Mouse (Mus musculus): ENCODE measurements around the gene Hs6st3.

The Hs6st3 gene

GRCm38 (mm10) chr14:119667421-119667820, 529.3 kb downstream of the Hs6st3 start:
- no peak for DNase-seq

- DNase-seq, result no peak
Observed at GRCm38 (mm10) chr14:119670836-119671587, 532.9 kb downstream of the Hs6st3 start.

- no peak for DNase-seq
Observed at GRCm38 (mm10) chr14:119678574-119678973, 540.4 kb downstream of the Hs6st3 start.

GRCm38 (mm10) chr14:119680052-119680451, 541.9 kb downstream of the Hs6st3 start:
- DNase-seq, result no peak

GRCm38 (mm10) chr14:119687885-119688284, 549.7 kb downstream of the Hs6st3 start:
- no peak for DNase-seq

GRCm38 (mm10) chr14:119699982-119700381, 561.8 kb downstream of the Hs6st3 start:
- no peak for DNase-seq

GRCm38 (mm10) chr14:119714712-119715111, 576.6 kb downstream of the Hs6st3 start:
- no peak for DNase-seq

- DNase-seq, result no peak
Observed at GRCm38 (mm10) chr14:119717323-119717722, 579.2 kb downstream of the Hs6st3 start.

- DNase-seq, result no peak
Observed at GRCm38 (mm10) chr14:119725102-119725501, 587.0 kb downstream of the Hs6st3 start.

GRCm38 (mm10) chr14:119731436-119732080, 593.4 kb downstream of the Hs6st3 start:
- no peak for DNase-seq

GRCm38 (mm10) chr14:119732219-119732618, 594.1 kb downstream of the Hs6st3 start:
- no peak for DNase-seq

GRCm38 (mm10) chr14:119737408-119737961, 599.3 kb downstream of the Hs6st3 start:
- no peak for DNase-seq

- no peak for DNase-seq
Observed at GRCm38 (mm10) chr14:119741791-119742190, 603.6 kb downstream of the Hs6st3 start.

GRCm38 (mm10) chr14:119761376-119761775, 623.2 kb downstream of the Hs6st3 start:
- DNase-seq, result no peak

GRCm38 (mm10) chr14:119772040-119772439, 633.9 kb downstream of the Hs6st3 start:
- no peak for DNase-seq

GRCm38 (mm10) chr14:119776261-119776660, 638.1 kb downstream of the Hs6st3 start:
- DNase-seq, result no peak

GRCm38 (mm10) chr14:119779982-119780588, 641.9 kb downstream of the Hs6st3 start:
- DNase-seq, result no peak

- DNase-seq, result no peak
Observed at GRCm38 (mm10) chr14:119781111-119781510, 643.0 kb downstream of the Hs6st3 start.

GRCm38 (mm10) chr14:119789457-119789856, 651.3 kb downstream of the Hs6st3 start:
- DNase-seq, result no peak

- DNase-seq, result no peak
Observed at GRCm38 (mm10) chr14:119797172-119797850, 659.2 kb downstream of the Hs6st3 start.

GRCm38 (mm10) chr14:119798561-119798960, 660.4 kb downstream of the Hs6st3 start:
- no peak for DNase-seq

- DNase-seq, result no peak
Observed at GRCm38 (mm10) chr14:119800856-119801255, 662.7 kb downstream of the Hs6st3 start.

- no peak for DNase-seq
Observed at GRCm38 (mm10) chr14:119813898-119814297, 675.8 kb downstream of the Hs6st3 start.
